Mouse (Mus musculus) lung, postnatal 36 days (tissue): ENCODE measurements around the gene Vps4a.

Source experiments
- DNase-seq: peaks from one replicate; pipeline ENCODE4 v3.0.0; 2022; ENCODE audit warnings: mixed read lengths

The Vps4a gene

DNA sequence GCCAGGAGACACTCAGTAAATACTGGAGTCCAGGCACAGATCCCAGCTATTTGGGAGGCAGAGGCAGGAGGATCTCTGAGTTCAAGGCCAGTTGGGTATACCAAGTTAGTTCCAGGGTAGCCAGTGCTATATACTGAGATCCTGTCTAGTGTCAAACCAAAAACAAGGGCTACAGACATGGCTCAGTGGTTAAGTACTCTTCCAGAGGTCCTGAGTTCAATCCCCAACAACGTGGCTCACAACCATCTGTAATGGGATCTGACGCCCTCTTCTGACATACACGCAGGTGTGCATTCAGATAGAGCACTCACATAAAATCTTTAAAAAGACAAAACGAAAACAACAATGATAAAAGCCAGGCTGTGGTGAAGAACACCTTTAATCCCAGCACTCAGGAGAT, 18.5 kb downstream of the Vps4a start:
- DNase-seq: no peak

DNA sequence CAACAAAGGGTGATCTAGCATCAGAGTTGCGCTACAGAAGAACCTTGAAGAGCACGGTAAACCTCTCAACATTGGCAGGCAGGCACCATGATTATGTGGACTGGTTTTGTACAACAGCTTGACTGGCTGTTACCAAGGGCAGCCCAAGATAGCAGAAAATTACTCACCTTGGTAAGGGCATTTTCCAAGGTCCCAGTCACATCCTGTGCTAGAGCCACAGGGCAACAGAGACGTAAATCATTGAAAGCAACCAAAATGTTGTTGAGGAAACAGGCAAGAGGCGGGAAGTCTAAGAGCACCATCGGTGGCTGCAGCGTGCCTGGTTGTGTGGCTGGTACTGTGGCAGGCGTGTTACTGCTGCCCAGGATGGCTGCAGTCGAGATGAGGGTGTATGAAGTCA, 21.0 kb downstream of the Vps4a start:
- DNase-seq: no peak

- peak; percentile 98 for DNase-seq
These were observed 25.3 kb downstream of the Vps4a start, which contains the start of the genes Cog8 and Nip7 for GRCm38 (mm10) chr8:107056076-107056972. TSS of gene Cog8 (minus strand) at chr8:107056689. TSS of gene Nip7 (plus strand) at chr8:107056877.

GRCm38 (mm10) chr8:107056973-107057369, 25.9 kb downstream of the Vps4a start:
- no peak for DNase-seq

DNA sequence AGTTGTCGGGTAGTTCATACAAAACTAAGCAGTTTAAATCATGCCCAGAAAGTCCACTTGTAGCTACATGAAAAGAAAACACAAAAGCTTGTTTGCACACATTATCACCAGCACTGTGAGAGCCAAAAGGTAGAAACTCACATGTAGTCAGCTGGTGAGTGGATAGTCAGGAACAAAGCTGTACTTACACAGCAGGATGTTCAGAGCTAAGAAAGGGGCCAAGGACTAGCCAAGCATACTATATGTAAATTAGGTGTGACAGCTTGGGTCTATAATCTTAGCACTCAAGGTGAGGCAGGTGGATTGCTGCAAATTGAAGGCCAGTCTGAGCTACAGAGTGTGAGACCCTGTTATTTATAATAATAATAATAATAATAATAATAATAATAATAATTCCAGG, 31.6 kb downstream of the Vps4a start:
- no peak for DNase-seq

- DNase-seq: peak; percentile 74
These were observed 34.8 kb downstream of the Vps4a start, which contains the start of gene Tmed6 for GRCm38 (mm10) chr8:107065511-107066496. TSS of gene Tmed6 (minus strand) at chr8:107065644.

DNA sequence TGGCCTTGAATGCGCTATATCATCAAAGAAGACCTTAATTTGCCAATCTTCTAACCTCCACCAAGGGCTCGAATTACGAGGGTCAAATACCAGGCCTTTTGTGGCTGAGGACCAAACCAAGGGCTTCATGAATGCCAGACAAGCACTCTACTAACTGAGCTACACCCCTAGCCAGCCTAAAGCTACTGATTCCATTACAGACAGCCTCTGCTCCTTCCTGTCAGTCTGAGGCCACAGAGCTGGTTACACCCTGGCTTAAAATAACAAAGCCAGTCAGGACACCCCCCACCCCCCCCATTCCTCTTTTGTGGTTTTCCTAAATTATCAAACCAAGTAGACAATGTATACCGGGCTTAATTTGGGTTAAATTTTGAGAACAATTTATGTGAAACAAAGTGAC, 42.7 kb downstream of the Vps4a start:
- no peak for DNase-seq

GRCm38 (mm10) chr8:107074128-107074527, 43.1 kb downstream of the Vps4a start:
- DNase-seq: no peak

DNA sequence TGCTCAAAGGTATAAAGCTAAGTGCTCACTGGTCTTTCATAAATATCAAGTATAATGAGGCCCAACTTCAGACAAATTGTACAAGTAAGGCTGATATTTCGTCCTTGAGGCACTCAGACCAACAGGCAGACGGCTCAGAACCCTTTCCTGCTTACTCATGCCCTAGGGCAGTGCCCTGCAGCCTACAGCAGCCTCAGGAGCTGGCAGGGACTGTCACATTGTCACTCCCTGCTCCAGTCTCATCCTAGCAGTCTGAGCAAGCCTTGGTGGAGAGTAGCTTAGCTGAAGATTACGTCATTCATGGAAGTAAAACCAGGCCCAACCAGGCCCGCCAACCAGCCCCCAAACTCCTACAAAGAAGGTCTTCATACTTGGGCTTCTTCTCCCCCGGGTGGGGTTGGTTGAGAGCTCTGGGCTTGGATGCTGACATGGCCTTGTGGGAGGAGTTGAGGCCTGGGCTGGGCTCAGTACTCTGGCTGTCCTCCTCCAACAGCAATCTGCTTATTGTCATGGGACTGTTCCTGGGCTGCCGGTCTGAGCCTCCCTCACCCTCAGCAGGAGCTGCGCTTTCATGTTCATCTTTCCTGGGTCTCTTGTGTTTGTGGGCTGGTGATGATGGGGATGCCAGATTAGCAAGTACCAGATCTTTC, 45.3 kb downstream of the Vps4a start:
- no peak for DNase-seq

- no peak for DNase-seq
These were observed 54.3 kb downstream of the Vps4a start for GRCm38 (mm10) chr8:107085358-107085757.

GRCm38 (mm10) chr8:107086018-107086417, 55.0 kb downstream of the Vps4a start:
- DNase-seq: no peak

GRCm38 (mm10) chr8:107088526-107089063, 57.6 kb downstream of the Vps4a start:
- no peak for DNase-seq

GRCm38 (mm10) chr8:107090531-107090930, 59.5 kb downstream of the Vps4a start:
- no peak for DNase-seq
